ENCODE assay signal across 9 mouse cellular contexts in genomic region chr9:113300846-113301245, GRCm38 (mm10).
DNase-seq lines count a peak whose midpoint lies in the region; ATAC-seq and TF ChIP-seq lines count a peak whose summit lies in the region.
"Had no signal": no experiment of that assay in that cellular context is flagged by ENCODE, and none has a peak within 500 bp of the region (broad histone marks: within the 10 kb centered on the region; RNA-seq: fewer than 3 reads in every experiment).

No protein-coding gene starts in this region.

- peak; percentile 67 for TF ChIP-seq CTCF in kidney, postnatal 0 days (IDR thresholded peaks at IDR 0.05; ENCODE audit: low read depth)
- no peak; the same call in 1 of the 2 replicates for TF ChIP-seq CTCF in gastrocnemius, adult 2 months (IDR thresholded peaks at IDR 0.05)

- no peaks in the 10 kb centered on the region for H3K36me3 ChIP-seq in kidney, postnatal 0 days (ENCODE audit: insufficient read depth, low read length)
- no peaks in the 10 kb centered on the region for H3K36me3 ChIP-seq in kidney, embryonic 15.5 days
- no peaks in the 10 kb centered on the region for H3K36me3 ChIP-seq in forebrain, embryonic 11.5 days (ENCODE audit: control insufficient read depth, insufficient read depth, low read length)
- no peaks in the 10 kb centered on the region for H3K36me3 ChIP-seq in limb, embryonic 10.5 days
- H3K36me3 ChIP-seq: limb, embryonic 15.5 days had no signal

- no peaks in the 10 kb centered on the region for H3K9me3 ChIP-seq in kidney, postnatal 0 days (replicated peaks; ENCODE audit: low read length)
- H3K9me3 ChIP-seq in kidney, embryonic 15.5 days (replicated peaks): no peaks in the 10 kb centered on the region
- H3K9me3 ChIP-seq in forebrain, embryonic 11.5 days (ENCODE audit: control insufficient read depth, low read length): no peaks in the 10 kb centered on the region
- H3K9me3 ChIP-seq in limb, embryonic 10.5 days (replicated peaks): no peaks in the 10 kb centered on the region
- H3K9me3 ChIP-seq: limb, embryonic 15.5 days had no signal

- no peaks in the 10 kb centered on the region for H3K4me1 ChIP-seq in kidney, postnatal 0 days (replicated peaks; ENCODE audit: insufficient read depth, low read length)
- H3K4me1 ChIP-seq in kidney, embryonic 15.5 days: peaks cover 7% of the 10 kb centered on the region
- H3K4me1 ChIP-seq in forebrain, embryonic 11.5 days (replicated peaks; ENCODE audit: control insufficient read depth, insufficient read depth, low read length): no peaks in the 10 kb centered on the region
- H3K4me1 ChIP-seq in limb, embryonic 10.5 days: no peaks in the 10 kb centered on the region

- 20% methylated on average over 2 of the region's 2 CpGs for WGBS in kidney, postnatal 0 days
- 25% methylated on average over 2 of the region's 2 CpGs for WGBS in kidney, embryonic 15.5 days
- WGBS in forebrain, embryonic 11.5 days: 32% methylated on average over 2 of the region's 2 CpGs
- 13% methylated on average over 2 of the region's 2 CpGs for WGBS in limb, embryonic 10.5 days

- peak; percentile 34 for DNase-seq in kidney, postnatal 0 days (ENCODE audit: low spot score)
- peak; percentile 20 for DNase-seq in cerebellum, adult 9-10 months
- DNase-seq in forebrain, embryonic 11.5 days (ENCODE audit: low spot score): peak; percentile 61
- DNase-seq in limb, embryonic 10.5 days (ENCODE audit: low spot score): peak; percentile 45
- DNase-seq in thymus, postnatal 36 days: no peak
- DNase-seq in liver: no peak
- DNase-seq in gastrocnemius, adult 2 months: no peak

- H3K4me2 ChIP-seq in kidney, postnatal 0 days (ENCODE audit: low read length): no peak overlapping the region
- H3K4me2 ChIP-seq in kidney, embryonic 15.5 days: no peak overlapping the region
- H3K4me2 ChIP-seq in forebrain, embryonic 11.5 days (ENCODE audit: low read depth, low read length, severe bottlenecking): no peak overlapping the region
- H3K4me2 ChIP-seq: limb, embryonic 15.5 days had no signal

- no peak for ATAC-seq in kidney, postnatal 0 days (replicated peaks; ENCODE audit: low FRiP score, low read depth)
- ATAC-seq in kidney, embryonic 15.5 days (replicated peaks; ENCODE audit: low FRiP score): no peak
- peak; percentile 58; the same call in 1 of the 2 replicates for ATAC-seq in forebrain, embryonic 11.5 days (replicated peaks; ENCODE audit: low FRiP score)

- intact Hi-C loops in gastrocnemius, adult 2 months (cut with DNase I): no loop called here

- H3K27me3 ChIP-seq in kidney, postnatal 0 days (ENCODE audit: insufficient read depth, low read length): no peaks in the 10 kb centered on the region
- no peaks in the 10 kb centered on the region for H3K27me3 ChIP-seq in kidney, embryonic 15.5 days
- no peaks in the 10 kb centered on the region for H3K27me3 ChIP-seq in forebrain, embryonic 11.5 days (ENCODE audit: control insufficient read depth, insufficient read depth, low read length)
- no peaks in the 10 kb centered on the region for H3K27me3 ChIP-seq in limb, embryonic 10.5 days (ENCODE audit: low read depth, poor library complexity, severe bottlenecking)

- no peak overlapping the region for H3K27ac ChIP-seq in kidney, postnatal 0 days
- no peak overlapping the region for H3K27ac ChIP-seq in kidney, embryonic 15.5 days
- H3K27ac ChIP-seq in forebrain, embryonic 11.5 days (ENCODE audit: low read depth, low read length): no peak overlapping the region
- no peak overlapping the region for H3K27ac ChIP-seq in limb, embryonic 10.5 days
- H3K27ac ChIP-seq in gastrocnemius, adult 2 months: no peak overlapping the region
- H3K27ac ChIP-seq: limb, embryonic 15.5 days had no signal

- no peak overlapping the region for H3K4me3 ChIP-seq in kidney, postnatal 0 days (replicated peaks; ENCODE audit: low read depth, low read length)
- no peak overlapping the region for H3K4me3 ChIP-seq in kidney, embryonic 15.5 days (replicated peaks)
- H3K4me3 ChIP-seq in forebrain, embryonic 11.5 days (ENCODE audit: low read depth, low read length): no peak overlapping the region
- H3K4me3 ChIP-seq in limb, embryonic 10.5 days: no peak overlapping the region
- H3K4me3 ChIP-seq in gastrocnemius, adult 2 months: no peak overlapping the region
- H3K4me3 ChIP-seq: limb, embryonic 15.5 days had no signal

- no peak overlapping the region for H3K9ac ChIP-seq in kidney, postnatal 0 days (ENCODE audit: low read depth, low read length)
- no peak overlapping the region for H3K9ac ChIP-seq in kidney, embryonic 15.5 days
- no peak overlapping the region for H3K9ac ChIP-seq in forebrain, embryonic 11.5 days (ENCODE audit: low read length)
- H3K9ac ChIP-seq: limb, embryonic 15.5 days had no signal

Comparison
In these comparisons a context has a peak if more than half of its experiments do, and no peak if none do; other contexts are left out.
1. DNase-seq: peak in kidney, postnatal 0 days (single experiment), cerebellum, adult 9-10 months (single experiment), forebrain, embryonic 11.5 days (single experiment) and limb, embryonic 10.5 days (single experiment); none in thymus, postnatal 36 days (0 of 2), liver (single experiment) and gastrocnemius, adult 2 months (single experiment).